Mouse (Mus musculus) lung, adult 18-20 months (tissue): ENCODE measurements around the gene Tpst2.
A peak's percentile ranks its signal among the peaks of the same experiment; 100 is the strongest.
"Not testable (repeated sequence)": the region's sequence is repeated elsewhere in the genome, so short reads cannot be mapped to it uniquely, and the experiment has no call there.

Experiments used
- DNase-seq, 2 experiments: peaks; one replicate each; pipeline ENCODE4 v3.0.0; 2022; ENCODE audit warnings: mixed read lengths in 2 of 2

Tpst2 gene

GRCm38 (mm10) chr5:112299399-112299798 is 22.9 kb downstream of the Tpst2 start:
- no peak for DNase-seq

- DNase-seq, result no peak
These were observed 23.6 kb downstream of the Tpst2 start for GRCm38 (mm10) chr5:112300112-112300511.

GRCm38 (mm10) chr5:112300721-112301308 is 24.3 kb downstream of the Tpst2 start:
- no peak for DNase-seq

- DNase-seq, result no peak
These were observed 25.2 kb downstream of the Tpst2 start for GRCm38 (mm10) chr5:112301694-112302093.

GRCm38 (mm10) chr5:112302310-112302709 is 25.8 kb downstream of the Tpst2 start:
- peak in 1 of 2 experiments; percentile 58 for DNase-seq

- DNase-seq, result no peak
These were observed 29.4 kb downstream of the Tpst2 start for GRCm38 (mm10) chr5:112305842-112306241.

GRCm38 (mm10) chr5:112313222-112313885 is 36.9 kb downstream of the Tpst2 start:
- no peak for DNase-seq

- no peak for DNase-seq
These were observed 40.0 kb downstream of the Tpst2 start for GRCm38 (mm10) chr5:112316468-112316867.

GRCm38 (mm10) chr5:112317328-112317727 is 40.8 kb downstream of the Tpst2 start:
- peak; percentile 32 to 60 for DNase-seq

GRCm38 (mm10) chr5:112319343-112319742 is 42.9 kb downstream of the Tpst2 start:
- DNase-seq, result not testable (repeated sequence)

- DNase-seq, result no peak
These were observed 43.9 kb downstream of the Tpst2 start for GRCm38 (mm10) chr5:112320379-112320778.

- no peak for DNase-seq
These were observed 44.4 kb downstream of the Tpst2 start for GRCm38 (mm10) chr5:112320936-112321335.

- no peak for DNase-seq
These were observed 44.9 kb downstream of the Tpst2 start for GRCm38 (mm10) chr5:112321376-112321775.

- DNase-seq, result no peak
These were observed 46.8 kb downstream of the Tpst2 start for GRCm38 (mm10) chr5:112323246-112323645.

GRCm38 (mm10) chr5:112324637-112325545 is 48.4 kb downstream of the Tpst2 start:
- DNase-seq, result peak; percentile 64 to 73

- peak; percentile 94 to 96 for DNase-seq
These were observed 49.3 kb downstream of the Tpst2 start, which contains the start of gene Tfip11 for GRCm38 (mm10) chr5:112325546-112326445. TSS of gene Tfip11 (plus strand) at chr5:112326358.

GRCm38 (mm10) chr5:112326446-112327009 is 50.0 kb downstream of the Tpst2 start:
- no peak for DNase-seq

- DNase-seq, result no peak
These were observed 51.4 kb downstream of the Tpst2 start for GRCm38 (mm10) chr5:112327854-112328253.

- DNase-seq, result no peak
These were observed 53.5 kb downstream of the Tpst2 start for GRCm38 (mm10) chr5:112329805-112330564.

- DNase-seq, result peak; percentile 36 to 48
These were observed 59.0 kb downstream of the Tpst2 start for GRCm38 (mm10) chr5:112335473-112335872.

- DNase-seq, result no peak
These were observed 60.5 kb downstream of the Tpst2 start for GRCm38 (mm10) chr5:112337004-112337403.
